Mouse (Mus musculus) forebrain, embryonic 11.5 days (tissue): ENCODE data around the gene Map1b. TPM values are rescaled to one million over a fixed set of nuclear protein-coding genes. Genes with fewer than 3 reads are reported as not detected.

Experiments used
- ATAC-seq: fragments of 200-750 bp; cut with Nextera tagmentation; replicated peaks from 2 replicates; pipeline ENCODE4 v1.8.0; 2017; ENCODE audit warnings: moderate TSS enrichment; ENCODE audit not compliant: low FRiP score
- DNase-seq: peaks from one replicate; pipeline ENCODE4 v3.0.0-alpha.2; 2017; ENCODE audit warnings: low spot score
- H3K27ac ChIP-seq: fragments of 300-500 bp; sonication (generic); 2 replicates; pipeline ENCODE4 v1.5.1; 2014; ENCODE audit warnings: low read depth, low read length
- H3K27me3 ChIP-seq: fragments of 300-500 bp; sonication (generic); 2 replicates; pipeline ENCODE4 v1.6.1; 2014; ENCODE audit warnings: mild to moderate bottlenecking, low read length, mixed read lengths; ENCODE audit not compliant: control insufficient read depth, insufficient read depth
- H3K36me3 ChIP-seq: fragments of 300-500 bp; sonication (generic); 2 replicates; pipeline ENCODE4 v1.6.1; 2014; ENCODE audit warnings: mild to moderate bottlenecking, low read length, moderate library complexity, mixed read lengths; ENCODE audit not compliant: control insufficient read depth, insufficient read depth
- H3K4me1 ChIP-seq: fragments of 300-500 bp; sonication (generic); replicated peaks from 2 replicates; pipeline ENCODE4 v1.6.1; 2014; ENCODE audit warnings: low read length, mixed read lengths; ENCODE audit not compliant: control insufficient read depth, insufficient read depth
- H3K4me2 ChIP-seq: fragments of 300-500 bp; sonication (generic); 2 replicates; pipeline ENCODE4 v1.6.1; 2014; ENCODE audit warnings: low read depth, mild to moderate bottlenecking, low read length, moderate library complexity, mixed read lengths; ENCODE audit not compliant: severe bottlenecking
- H3K4me3 ChIP-seq: fragments of 300-500 bp; sonication (generic); 2 replicates; pipeline ENCODE4 v1.5.1; 2014; ENCODE audit warnings: low read depth, low read length
- H3K9ac ChIP-seq: fragments of 300-500 bp; sonication (generic); 2 replicates; pipeline ENCODE4 v1.6.1; 2014; ENCODE audit warnings: low read length
- H3K9me3 ChIP-seq: fragments of 300-500 bp; sonication (generic); 2 replicates; pipeline ENCODE4 v1.6.1; 2016; ENCODE audit warnings: low read length, mixed read lengths; ENCODE audit not compliant: control insufficient read depth
- WGBS: fragments of 180-500 bp; shearing (Covaris S2); extraction: QIAGEN DNeasy Blood & Tissue Kit; methylation state at CpG from one replicate; pipeline ENCODE4 v1.1.7; 2014; 5-methylcytosine and 5-hydroxymethylcytosine counted together
- polyA plus RNA-seq: library from polyadenylated mRNA; unstranded; fragments of >200 nt; fragmentation: Nextera tagmentation; extraction: Ambion mirVana; gene quantifications from 2 replicates; pipeline ENCODE4 v1.2.1, GENCODE M21; 2014

The Map1b gene
- polyA plus RNA-seq, 1 experiment from 2014 or later, result 854 TPM

GRCm38 (mm10) chr13:99458658-99459386, 57.5 kb downstream of the Map1b start:
- no peak for DNase-seq
- H3K36me3 ChIP-seq, result peaks cover 2% of the 10 kb centered on the region; the same call in 1 of the 2 replicates
- H3K27me3 ChIP-seq, result no peaks in the 10 kb centered on the region
- H3K9me3 ChIP-seq, result no peaks in the 10 kb centered on the region; the same call in 1 of the 2 replicates
- H3K4me2 ChIP-seq, result no peak overlapping the region
- peak; percentile 68; the same call in 1 of the 2 replicates for ATAC-seq
- H3K4me3 ChIP-seq, result no peak overlapping the region
- H3K4me1 ChIP-seq, result 0 out of 2 replicates have a peak, but pooled peaks cover 8% of the 10 kb centered on the region
- 80% methylated on average over 12 of the region's 12 CpGs for whole genome bisulfite sequencing
- peak overlapping the region; percentile 50 for H3K27ac ChIP-seq
- H3K9ac ChIP-seq, result no peak overlapping the region

GRCm38 (mm10) chr13:99454977-99455376, 61.4 kb downstream of the Map1b start:
- no peak overlapping the region for H3K27ac ChIP-seq
- no peak overlapping the region for H3K4me2 ChIP-seq
- H3K27me3 ChIP-seq, result no peaks in the 10 kb centered on the region
- H3K9me3 ChIP-seq, result no peaks in the 10 kb centered on the region
- 90% methylated on average over 7 of the region's 7 CpGs for WGBS
- H3K4me1 ChIP-seq, result 0 out of 2 replicates have a peak, but pooled peaks cover 8% of the 10 kb centered on the region
- no peak for ATAC-seq
- no peak overlapping the region for H3K9ac ChIP-seq
- H3K4me3 ChIP-seq, result no peak overlapping the region
- no peak for DNase-seq
- no peaks in the 10 kb centered on the region for H3K36me3 ChIP-seq

GRCm38 (mm10) chr13:99452444-99452843, 63.9 kb downstream of the Map1b start:
- Histone ChIP-seq H3K4me3 (no peak overlapping the region), H3K9me3 (no peaks in the 10 kb centered on the region), H3K36me3 (no peaks in the 10 kb centered on the region), H3K4me2 (no peak overlapping the region), H3K4me1 (peaks cover 17% of the 10 kb centered on the region), H3K27me3 (no peaks in the 10 kb centered on the region), H3K9ac (no peak overlapping the region), H3K27ac (no peak overlapping the region)
- DNase-seq (no peak), ATAC-seq (no peak)
- 88% methylated on average over 3 of the region's 3 CpGs for whole genome bisulfite sequencing

GRCm38 (mm10) chr13:99451276-99451675, 65.1 kb downstream of the Map1b start:
- no peaks in the 10 kb centered on the region for H3K9me3 ChIP-seq
- ATAC-seq (no peak), DNase-seq (no peak)
- H3K4me2 ChIP-seq, result no peak overlapping the region
- no peaks in the 10 kb centered on the region for H3K27me3 ChIP-seq
- H3K36me3 ChIP-seq, result no peaks in the 10 kb centered on the region
- H3K4me1 ChIP-seq, result peaks cover 25% of the 10 kb centered on the region
- H3K9ac ChIP-seq, result no peak overlapping the region
- 0 out of 2 replicates have a peak overlapping the region, but pooled peaks have one; percentile 12 for H3K27ac ChIP-seq
- no peak overlapping the region for H3K4me3 ChIP-seq
- 87% methylated on average over 5 of the region's 5 CpGs for WGBS

- Histone ChIP-seq H3K4me3 (no peak overlapping the region), H3K4me1 (peaks cover 26% of the 10 kb centered on the region), H3K36me3 (no peaks in the 10 kb centered on the region), H3K9me3 (no peaks in the 10 kb centered on the region), H3K4me2 (no peak overlapping the region), H3K27ac (no peak overlapping the region), H3K27me3 (no peaks in the 10 kb centered on the region), H3K9ac (no peak overlapping the region)
- ATAC-seq, result no peak
- DNase-seq, result no peak
- 85% methylated on average over 7 of the region's 7 CpGs for WGBS
Observed at GRCm38 (mm10) chr13:99450766-99451165, 65.6 kb downstream of the Map1b start.

- H3K4me2 ChIP-seq, result no peak overlapping the region
- H3K9me3 ChIP-seq, result no peaks in the 10 kb centered on the region
- ATAC-seq (no peak), DNase-seq (no peak)
- WGBS, result 80% methylated on average over 4 of the region's 4 CpGs
- H3K27ac ChIP-seq, result peak overlapping the region; percentile 62; the same call in 1 of the 2 replicates
- no peak overlapping the region for H3K4me3 ChIP-seq
- no peaks in the 10 kb centered on the region for H3K27me3 ChIP-seq
- H3K9ac ChIP-seq, result no peak overlapping the region
- H3K4me1 ChIP-seq, result peaks cover 29% of the 10 kb centered on the region
- no peaks in the 10 kb centered on the region for H3K36me3 ChIP-seq
Observed at GRCm38 (mm10) chr13:99449547-99449946, 66.8 kb downstream of the Map1b start.

- Histone ChIP-seq H3K4me1 (peaks cover 30% of the 10 kb centered on the region), H3K9ac (no peak overlapping the region), H3K36me3 (no peaks in the 10 kb centered on the region), H3K27me3 (no peaks in the 10 kb centered on the region), H3K27ac (peak overlapping the region; percentile 81), H3K9me3 (no peaks in the 10 kb centered on the region), H3K4me3 (no peak overlapping the region), H3K4me2 (no peak overlapping the region)
- DNase-seq (no peak), ATAC-seq (no peak)
- 34% methylated on average over 4 of the region's 4 CpGs for WGBS
Observed at GRCm38 (mm10) chr13:99448278-99448677, 68.1 kb downstream of the Map1b start.

- H3K27me3 ChIP-seq, result no peaks in the 10 kb centered on the region
- H3K9ac ChIP-seq, result peak overlapping the region; percentile 39
- H3K9me3 ChIP-seq, result no peaks in the 10 kb centered on the region
- H3K4me3 ChIP-seq, result peak overlapping the region; percentile 9; the same call in 1 of the 2 replicates
- H3K4me1 ChIP-seq, result peaks cover 31% of the 10 kb centered on the region
- ATAC-seq (no peak), DNase-seq (no peak)
- peak overlapping the region; percentile 98 for H3K27ac ChIP-seq
- WGBS, result 33% methylated on average over 11 of the region's 11 CpGs
- H3K36me3 ChIP-seq, result no peaks in the 10 kb centered on the region
- H3K4me2 ChIP-seq, result peak overlapping the region; percentile 35; the same call in 1 of the 2 replicates
Observed at GRCm38 (mm10) chr13:99447403-99448199, 68.7 kb downstream of the Map1b start.
